Mouse (Mus musculus) kidney, embryonic 16.5 days (tissue): ENCODE measurements around the gene St7l. TPM values are rescaled to one million over a fixed set of nuclear protein-coding genes. Genes with fewer than 3 reads are reported as not detected.

Experiments
- ATAC-seq: fragments of 200-750 bp; cut with Nextera tagmentation; 2 replicates; pipeline ENCODE4 v1.8.0; 2017; ENCODE audit warnings: moderate TSS enrichment; ENCODE audit not compliant: low FRiP score, low TSS enrichment
- H3K27ac ChIP-seq: fragments of 300-500 bp; sonication (generic); 2 replicates; pipeline ENCODE4 v1.5.1; 2014; ENCODE audit warnings: low read length
- H3K27me3 ChIP-seq: fragments of 300-500 bp; sonication (generic); 2 replicates; pipeline ENCODE4 v1.6.1; 2014; ENCODE audit warnings: low read length, control low read depth, mixed read lengths; ENCODE audit not compliant: insufficient read depth
- H3K36me3 ChIP-seq: fragments of 300-500 bp; sonication (generic); 2 replicates; pipeline ENCODE4 v1.6.1; 2014; ENCODE audit warnings: low read length, control low read depth, mixed read lengths; ENCODE audit not compliant: insufficient read depth
- H3K4me1 ChIP-seq: fragments of 300-500 bp; sonication (generic); 2 replicates; pipeline ENCODE4 v1.6.1; 2014; ENCODE audit warnings: low read length, control low read depth, mixed read lengths; ENCODE audit not compliant: insufficient read depth
- H3K4me2 ChIP-seq: fragments of 300-500 bp; sonication (generic); replicated peaks from 2 replicates; pipeline ENCODE4 v1.6.1; 2014; ENCODE audit warnings: low read depth, low read length
- H3K4me3 ChIP-seq: fragments of 300-500 bp; sonication (generic); 2 replicates; pipeline ENCODE4 v1.5.1; 2014; ENCODE audit warnings: mild to moderate bottlenecking, low read length
- H3K9ac ChIP-seq: fragments of 300-500 bp; sonication (generic); replicated peaks from 2 replicates; pipeline ENCODE4 v1.6.1; 2014; ENCODE audit warnings: low read length
- H3K9me3 ChIP-seq: fragments of 300-500 bp; sonication (generic); 2 replicates; pipeline ENCODE4 v1.6.1; 2016; ENCODE audit warnings: low read length, control low read depth
- WGBS: fragments of 180-500 bp; shearing (Covaris S2); extraction: QIAGEN DNeasy Blood & Tissue Kit; methylation state at CpG from one replicate; pipeline ENCODE4 v1.1.7; 2014; 5-methylcytosine and 5-hydroxymethylcytosine counted together
- polyA plus RNA-seq: library from polyadenylated mRNA; unstranded; fragments of >200 nt; fragmentation: Nextera tagmentation; extraction: Ambion mirVana; gene quantifications from 2 replicates; pipeline ENCODE4 v1.2.1, GENCODE M21; 2015

Gene St7l
- polyA plus RNA-seq, 1 experiment from 2014 or later, result 39.9 TPM

- WGBS, result 1% methylated on average over 45 of the region's 49 CpGs
- H3K4me3 ChIP-seq, result peak overlapping the region; percentile 62
- peak overlapping the region; percentile 78 for H3K4me2 ChIP-seq
- H3K4me1 ChIP-seq, result peaks cover 18% of the 10 kb centered on the region
- no peaks in the 10 kb centered on the region for H3K36me3 ChIP-seq
- H3K9ac ChIP-seq, result peak overlapping the region; percentile 81
- H3K27ac ChIP-seq, result peak overlapping the region; percentile 57; the same call in 1 of the 2 replicates
- ATAC-seq, result peak; percentile 87
- H3K9me3 ChIP-seq, result peaks cover 5% of the 10 kb centered on the region; the same call in 1 of the 2 replicates
- peaks cover 23% of the 10 kb centered on the region for H3K27me3 ChIP-seq
Measured at GRCm38 (mm10) chr3:104967548-104968300, 103.9 kb downstream of the St7l start.

Other genes starting within 250 kb of the St7l start
- gene Slc16a1, start 225.3 kb upstream of the St7l start, polyA plus RNA-seq, result 44.0 and 48.7 TPM in 2 replicates
- gene Ppm1j, start 82.9 kb upstream of the St7l start, polyA plus RNA-seq, result 7.0 and 8.9 TPM in 2 replicates
- gene Fam19a3, start 82.2 kb upstream of the St7l start, polyA plus RNA-seq, result 0.18 and 0.20 TPM in 2 replicates
- 136 and 146 TPM in 2 replicates for gene Rhoc, start 75.6 kb upstream of the St7l start, polyA plus RNA-seq
- gene Mov10, start 45.4 kb upstream of the St7l start, polyA plus RNA-seq, result 60.4 and 61.5 TPM in 2 replicates
- gene Capza1, start 500 bp downstream of the St7l start, polyA plus RNA-seq, result 194 and 209 TPM in 2 replicates
- gene Wnt2b, start 97.9 kb downstream of the St7l start, polyA plus RNA-seq, result 0.54 and 0.80 TPM in 2 replicates
- gene Cttnbp2nl, start 189.1 kb downstream of the St7l start, polyA plus RNA-seq, result 28.6 and 29.3 TPM in 2 replicates
- gene 4930564D02Rik, start 202.8 kb downstream of the St7l start, polyA plus RNA-seq, result not detected in 2 replicates